Mouse (Mus musculus): Measurements from ENCODE around the gene Gm6812. TPM values are rescaled to one million over a fixed set of nuclear protein-coding genes. Genes with fewer than 3 reads are reported as not detected.
"Not testable (repeated sequence)": the region's sequence is repeated elsewhere in the genome, so short reads cannot be mapped to it uniquely, and the experiment has no call there.

Gene Gm6812
- polyA plus RNA-seq (2012; rRNA removed): not detected in 2 replicates

DNA sequence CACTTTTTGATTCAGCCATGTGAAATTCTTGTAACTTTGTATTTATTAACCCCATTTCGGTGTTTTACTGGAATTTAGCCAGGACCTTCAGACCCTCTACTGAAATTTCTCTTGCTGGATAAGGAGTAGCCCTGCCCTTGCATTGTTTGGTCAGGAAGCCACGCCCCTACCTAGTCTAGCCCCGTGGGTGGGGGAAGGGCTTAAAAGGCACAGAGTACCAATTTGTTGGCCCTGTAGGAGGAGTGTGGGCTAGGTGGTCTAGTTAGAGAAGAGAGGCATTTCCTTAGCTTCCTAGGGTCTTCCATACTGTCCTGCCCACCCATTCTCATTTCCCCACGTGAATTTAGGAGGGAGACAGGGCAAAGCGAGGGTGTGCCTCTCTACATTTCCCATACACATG, at the start of gene Gm6812:
TSS of gene Gm6812 (minus strand) at position 101 of the 400 bp plus-strand sequence.
- DNase-seq (ENCODE audit: low spot score): not testable (repeated sequence)

DNA sequence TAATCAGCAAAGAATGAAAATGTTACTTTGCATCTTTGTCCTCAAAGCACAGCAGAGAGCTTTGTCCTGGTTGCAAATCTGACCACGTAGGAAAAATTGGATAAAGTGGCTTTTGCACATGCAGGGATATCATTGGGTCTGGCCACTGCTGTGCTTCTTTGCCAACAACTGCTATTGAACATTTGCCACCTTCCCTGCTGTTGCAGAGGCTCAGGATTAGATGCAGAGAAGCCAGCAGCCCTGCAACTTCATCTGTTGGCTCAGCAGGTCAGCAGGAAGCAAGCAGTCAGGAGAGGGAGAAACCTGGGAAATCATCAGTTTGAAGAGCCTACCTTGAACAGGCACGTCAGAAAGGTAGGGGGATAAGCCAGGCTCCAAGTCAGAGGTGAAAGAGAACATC, 27.7 kb downstream of the Gm6812 start:
- DNase-seq (ENCODE audit: low spot score): no peak

Other genes starting within 250 kb of the Gm6812 start
- 27.5 and 30.9 TPM in 2 replicates for gene Fmr1, start 214.5 kb downstream of the Gm6812 start, polyA plus RNA-seq (2012; rRNA removed)
- 0.08 TPM in 1 of 2 replicates, not detected in the other for gene Fmr1nb, start 131.2 kb downstream of the Gm6812 start, polyA plus RNA-seq (2012; rRNA removed)
- gene Gm14698, start 72.0 kb downstream of the Gm6812 start, polyA plus RNA-seq (2012; rRNA removed): 0.59 and 0.68 TPM in 2 replicates